Mouse (Mus musculus) brain, embryonic 14.5 days (tissue): Measurements from ENCODE around the gene Toe1.

ENCODE experiments used
- CTCF ChIP-seq: fragments of 200-500 bp; IDR thresholded peaks from 2 replicates; pipeline ENCODE4 v1.5.1; 2012; ENCODE audit warnings: inconsistent platforms, mild to moderate bottlenecking, moderate library complexity, borderline replicate concordance; ENCODE audit not compliant: insufficient read depth, insufficient read length; ENCODE audit errors: extremely low read depth
- POLR2A ChIP-seq: fragments of 200-500 bp; IDR thresholded peaks from 2 replicates; pipeline ENCODE4 v1.6.1; 2012; ENCODE audit warnings: mild to moderate bottlenecking, inconsistent platforms, borderline replicate concordance; ENCODE audit not compliant: poor library complexity, insufficient read depth, insufficient read length, severe bottlenecking; ENCODE audit errors: extremely low read depth

GRCm38 (mm10) chr4:116821694-116822016, 14.2 kb upstream of the Toe1 start, which contains the start of gene Hpdl:
- TF ChIP-seq POLR2A, result no peak
- TF ChIP-seq CTCF, result no peak
